ENCODE assay signal across 11 mouse cellular contexts in the genomic region with DNA sequence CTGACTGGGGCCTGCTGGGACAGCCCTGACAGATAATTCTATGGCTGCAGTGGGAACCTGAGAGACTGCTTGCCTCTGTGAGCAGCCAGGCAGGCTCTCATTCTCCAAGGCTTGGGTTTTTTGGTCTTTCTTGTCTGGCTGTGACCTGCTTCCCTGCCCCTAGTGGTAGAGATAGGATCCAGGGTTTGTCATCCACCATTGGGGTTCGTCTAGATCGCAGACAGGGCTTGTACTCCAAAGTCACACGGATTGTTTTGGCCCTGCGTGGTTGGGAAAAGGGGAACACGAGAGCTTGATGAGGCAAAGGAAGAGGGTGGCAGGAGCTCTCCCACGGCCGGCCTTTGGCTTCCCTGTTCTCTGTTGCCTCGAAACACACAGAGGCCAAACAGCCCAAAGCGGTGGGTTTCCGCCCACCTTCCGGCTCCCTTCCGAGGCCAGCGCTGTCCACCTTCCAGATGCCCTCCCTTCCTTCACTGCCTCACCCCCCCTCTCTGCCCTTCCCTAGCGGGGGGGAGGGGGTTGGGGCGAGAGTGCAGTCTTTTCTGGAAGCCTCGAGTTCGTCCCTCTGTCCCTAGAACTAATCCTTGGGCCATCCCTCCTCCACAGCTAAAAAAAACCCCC. TPM values are rescaled to one million over a fixed set of nuclear protein-coding genes. Genes with fewer than 3 reads are reported as not detected.
A peak's percentile ranks its signal among the peaks of the same experiment; 100 is the strongest.
DNase-seq lines count a peak whose midpoint lies in the region; ATAC-seq and TF ChIP-seq lines count a peak whose summit lies in the region.
"Had no signal": no experiment of that assay in that cellular context is flagged by ENCODE, and none has a peak within 500 bp of the region (broad histone marks: within the 10 kb centered on the region; RNA-seq: fewer than 3 reads in every experiment).

No protein-coding gene starts in this region.

- ATAC-seq in hindbrain, embryonic 11.5 days (ENCODE audit: low FRiP score), result no peak
- ATAC-seq in monocyte, adult 5-6 weeks (replicated peaks; ENCODE audit: insufficient number of reproducible peaks, low FRiP score, low TSS enrichment, poor library complexity, severe bottlenecking), result peak; percentile 27; the same call in 1 of the 2 replicates

- H3K27me3 ChIP-seq in cerebellum, adult 2 months (ENCODE audit: control insufficient read depth, insufficient read depth, low read length), result no peaks in the 10 kb centered on the region
- no peaks in the 10 kb centered on the region for H3K27me3 ChIP-seq in hindbrain, embryonic 11.5 days (ENCODE audit: control insufficient read depth, insufficient read depth, low read length)
- H3K27me3 ChIP-seq: embryonic facial prominence, embryonic 12.5 days; limb, embryonic 15.5 days had no signal

- TF ChIP-seq CTCF in cerebellum, adult 2 months (IDR thresholded peaks at IDR 0.05; ENCODE audit: borderline replicate concordance, insufficient read depth, low read depth, low read length), result peak; percentile 45; the same call in 1 of the 2 replicates
- TF ChIP-seq CTCF in lung, adult 2 months (IDR thresholded peaks at IDR 0.05; ENCODE audit: insufficient read depth, low read length), result 0 out of 2 replicates have a peak, but pooled peaks have one; percentile 19

- H3K9ac ChIP-seq in hindbrain, embryonic 11.5 days (ENCODE audit: low read depth, low read length), result no peak overlapping the region
- H3K9ac ChIP-seq: embryonic facial prominence, embryonic 12.5 days; limb, embryonic 15.5 days had no signal

- H3K4me1 ChIP-seq in cerebellum, adult 2 months (ENCODE audit: control insufficient read depth, insufficient read depth, low read length), result peaks cover 27% of the 10 kb centered on the region
- peaks cover 76% of the 10 kb centered on the region for H3K4me1 ChIP-seq in lung, adult 2 months (ENCODE audit: control insufficient read depth, insufficient read depth, low read length)
- peaks cover 4% of the 10 kb centered on the region; the same call in 1 of the 2 replicates for H3K4me1 ChIP-seq in hindbrain, embryonic 11.5 days (replicated peaks; ENCODE audit: control insufficient read depth, insufficient read depth, low read length)

- H3K4me3 ChIP-seq in cerebellum, adult 2 months (replicated peaks; ENCODE audit: insufficient read depth, low read depth, low read length), result no peak overlapping the region
- H3K4me3 ChIP-seq in lung, adult 2 months (replicated peaks; ENCODE audit: extremely low read depth, low read depth, low read length), result no peak overlapping the region
- H3K4me3 ChIP-seq in hindbrain, embryonic 11.5 days (ENCODE audit: low read depth, low read length), result no peak overlapping the region
- H3K4me3 ChIP-seq: embryonic facial prominence, embryonic 12.5 days; limb, embryonic 15.5 days had no signal

- WGBS in cerebellum, adult 2 months, result 28% methylated on average over 17 of the region's 17 CpGs
- 22% methylated on average over 17 of the region's 17 CpGs for WGBS in lung, adult 2 months
- WGBS in hindbrain, embryonic 11.5 days, result 45% methylated on average over 17 of the region's 17 CpGs

- TF ChIP-seq POLR2A in cerebellum, adult 2 months (IDR thresholded peaks at IDR 0.05; ENCODE audit: borderline replicate concordance, insufficient read depth, low read length), result no peak
- no peak for TF ChIP-seq POLR2A in lung, adult 2 months (IDR thresholded peaks at IDR 0.05; ENCODE audit: borderline replicate concordance, extremely low read depth, low read depth, low read length)

- no peaks in the 10 kb centered on the region for H3K9me3 ChIP-seq in hindbrain, embryonic 11.5 days (ENCODE audit: control insufficient read depth, low read length)
- H3K9me3 ChIP-seq: embryonic facial prominence, embryonic 12.5 days; limb, embryonic 15.5 days had no signal

- H3K4me2 ChIP-seq in hindbrain, embryonic 11.5 days (replicated peaks; ENCODE audit: low read depth, low read length), result no peak overlapping the region
- H3K4me2 ChIP-seq: embryonic facial prominence, embryonic 12.5 days; limb, embryonic 15.5 days had no signal

- DNase-seq in cerebellum, adult 2 months, result no peak
- DNase-seq in cerebellum, adult 11 months, result no peak
- no peak for DNase-seq in lung, adult 2 months
- no peak for DNase-seq in lung, adult 18-20 months
- no peak for DNase-seq in hindbrain, embryonic 11.5 days (ENCODE audit: low spot score)
- DNase-seq in ovary, postnatal 10 days (ENCODE audit: low spot score), result no peak
- no peak for DNase-seq in urinary bladder, postnatal 25 days (ENCODE audit: low spot score)
- DNase-seq: thymus, postnatal 25 days had no signal

- H3K27ac ChIP-seq in cerebellum, adult 2 months (ENCODE audit: insufficient read depth, low read length), result no peak overlapping the region
- H3K27ac ChIP-seq in hindbrain, embryonic 11.5 days (ENCODE audit: low read depth, low read length), result 0 out of 2 replicates have a peak overlapping the region, but pooled peaks have one; percentile 27

- 0 out of 2 replicates have a peak, but pooled peaks cover 2% of the 10 kb centered on the region for H3K36me3 ChIP-seq in hindbrain, embryonic 11.5 days (ENCODE audit: control insufficient read depth, insufficient read depth, low read length)

RNA-seq across cellular contexts. Expression of a gene that starts 18.5 kb away (rescaled TPM):
- polyA plus RNA-seq in cerebellum, adult 2 months (2012; rRNA removed), result 40.3 and 43.4 TPM in 2 replicates
- polyA plus RNA-seq in lung, adult 2 months (2012; rRNA removed), result 87.2 and 115 TPM in 2 replicates
- polyA plus RNA-seq in hindbrain, embryonic 11.5 days (2014; fragmentation: Nextera tagmentation; extraction: Ambion mirVana), result 28.4 and 30.6 TPM in 2 replicates
- 35.4 to 50.0 TPM (median 39.9 TPM) in 3 replicates for total RNA-seq in monocyte, adult 5-6 weeks (2017)
